ENCODE assay signal across 7 mouse cellular contexts in genomic region chr2:110017087-110017486, GRCm38 (mm10). TPM values are rescaled to one million over a fixed set of nuclear protein-coding genes. Genes with fewer than 3 reads are reported as not detected.
A peak's percentile ranks its signal among the peaks of the same experiment; 100 is the strongest.
DNase-seq lines count a peak whose midpoint lies in the region; ATAC-seq and TF ChIP-seq lines count a peak whose summit lies in the region.

No protein-coding gene starts in this region.

- no peaks in the 10 kb centered on the region for H3K9me3 ChIP-seq in lung, embryonic 14.5 days (ENCODE audit: low read depth, low read length)
- H3K9me3 ChIP-seq in forebrain, embryonic 12.5 days: no peaks in the 10 kb centered on the region
- no peaks in the 10 kb centered on the region for H3K9me3 ChIP-seq in limb, embryonic 11.5 days (ENCODE audit: control insufficient read depth, low read length)

- H3K27ac ChIP-seq in lung, embryonic 14.5 days (ENCODE audit: low read depth): no peak overlapping the region
- no peak overlapping the region for H3K27ac ChIP-seq in forebrain, embryonic 12.5 days
- no peak overlapping the region; the same call in 1 of the 2 replicates for H3K27ac ChIP-seq in limb, embryonic 11.5 days (replicated peaks; ENCODE audit: low read depth, low read length)
- H3K27ac ChIP-seq in olfactory bulb, adult 2 months (ENCODE audit: insufficient read depth, low read depth, low read length): no peak overlapping the region

- peak overlapping the region; percentile 81 for H3K4me3 ChIP-seq in lung, embryonic 14.5 days (ENCODE audit: low read depth, low read length)
- H3K4me3 ChIP-seq in forebrain, embryonic 12.5 days (replicated peaks): peak overlapping the region; percentile 82
- H3K4me3 ChIP-seq in limb, embryonic 11.5 days (ENCODE audit: low read depth, low read length): peak overlapping the region; percentile 77
- H3K4me3 ChIP-seq in olfactory bulb, adult 2 months (ENCODE audit: insufficient read depth, low read depth, low read length): peak overlapping the region; percentile 88

- TF ChIP-seq CTCF in lung, embryonic 14.5 days (IDR thresholded peaks at IDR 0.05; ENCODE audit: low read depth): no peak
- TF ChIP-seq CTCF in olfactory bulb, adult 2 months (IDR thresholded peaks at IDR 0.05; ENCODE audit: insufficient read depth, low read depth, low read length): no peak

- no peak for DNase-seq in lung, embryonic 14.5 days
- no peak for DNase-seq in lung, postnatal 4 days
- DNase-seq in limb, embryonic 11.5 days (ENCODE audit: low spot score): no peak
- no peak for DNase-seq in frontal cortex, postnatal 10 days (ENCODE audit: low spot score in 2 of 2)
- DNase-seq in adrenal gland, adult 8-10 months: no peak

- H3K36me3 ChIP-seq in lung, embryonic 14.5 days (ENCODE audit: insufficient read depth): peaks cover 10% of the 10 kb centered on the region; the same call in 1 of the 2 replicates
- H3K36me3 ChIP-seq in forebrain, embryonic 12.5 days (replicated peaks): peaks cover 8% of the 10 kb centered on the region
- peaks cover 3% of the 10 kb centered on the region; the same call in 1 of the 2 replicates for H3K36me3 ChIP-seq in limb, embryonic 11.5 days (ENCODE audit: control insufficient read depth, insufficient read depth, low read length)

- H3K4me1 ChIP-seq in lung, embryonic 14.5 days (ENCODE audit: insufficient read depth): 0 out of 2 replicates have a peak, but pooled peaks cover 4% of the 10 kb centered on the region
- H3K4me1 ChIP-seq in forebrain, embryonic 12.5 days: peaks cover 25% of the 10 kb centered on the region
- H3K4me1 ChIP-seq in limb, embryonic 11.5 days (ENCODE audit: control insufficient read depth, insufficient read depth, low read length): peaks cover 5% of the 10 kb centered on the region; the same call in 1 of the 2 replicates
- H3K4me1 ChIP-seq in olfactory bulb, adult 2 months (ENCODE audit: control insufficient read depth, insufficient read depth, low read length): no peaks in the 10 kb centered on the region

- no peaks in the 10 kb centered on the region for H3K27me3 ChIP-seq in lung, embryonic 14.5 days (ENCODE audit: insufficient read depth, low read length)
- H3K27me3 ChIP-seq in forebrain, embryonic 12.5 days: no peaks in the 10 kb centered on the region
- no peaks in the 10 kb centered on the region for H3K27me3 ChIP-seq in limb, embryonic 11.5 days (ENCODE audit: control insufficient read depth, insufficient read depth, low read length)

- peak overlapping the region; percentile 87 for H3K4me2 ChIP-seq in lung, embryonic 14.5 days
- peak overlapping the region; percentile 75 for H3K4me2 ChIP-seq in forebrain, embryonic 12.5 days
- H3K4me2 ChIP-seq in limb, embryonic 11.5 days (ENCODE audit: low read depth, severe bottlenecking): peak overlapping the region; percentile 76

- ATAC-seq in lung, embryonic 14.5 days (ENCODE audit: insufficient read depth): no peak; the same call in 1 of the 2 replicates
- ATAC-seq in forebrain, embryonic 12.5 days (ENCODE audit: low FRiP score): peak; percentile 18; the same call in 1 of the 2 replicates
- 0 out of 2 replicates have a peak, but pooled peaks have one; percentile 16 for ATAC-seq in limb, embryonic 11.5 days (ENCODE audit: insufficient number of reproducible peaks, low FRiP score, low TSS enrichment, low read depth)

- 43% methylated on average over 7 of the region's 7 CpGs for WGBS in lung, embryonic 14.5 days
- WGBS in forebrain, embryonic 12.5 days: 51% methylated on average over 7 of the region's 7 CpGs
- WGBS in limb, embryonic 11.5 days: 52% methylated on average over 7 of the region's 7 CpGs
- WGBS in olfactory bulb, adult 2 months: 40% methylated on average over 7 of the region's 7 CpGs

- no peak for TF ChIP-seq POLR2A in olfactory bulb, adult 2 months (IDR thresholded peaks at IDR 0.05; ENCODE audit: insufficient read depth, low read depth, low read length)

- peak overlapping the region; percentile 95 for H3K9ac ChIP-seq in lung, embryonic 14.5 days
- H3K9ac ChIP-seq in forebrain, embryonic 12.5 days: peak overlapping the region; percentile 92
- H3K9ac ChIP-seq in limb, embryonic 11.5 days (ENCODE audit: low read length): no peak overlapping the region; the same call in 1 of the 2 replicates

RNA-seq across cellular contexts. Expression of gene Ccdc34, which starts 0.5 kb away (rescaled TPM):
- polyA plus RNA-seq in lung, embryonic 14.5 days (2014; fragmentation: Nextera tagmentation; extraction: Ambion mirVana): 36.9 and 39.5 TPM in 2 replicates
- 66.8 and 68.5 TPM in 2 replicates for polyA plus RNA-seq in forebrain, embryonic 12.5 days (2016; fragmentation: Nextera tagmentation; extraction: Ambion mirVana)
- 68.2 and 68.8 TPM in 2 replicates for polyA plus RNA-seq in limb, embryonic 11.5 days (2014; fragmentation: Nextera tagmentation; extraction: Ambion mirVana)
- polyA plus RNA-seq in olfactory bulb, adult 2 months (2012; ENCODE audit: insufficient read depth, insufficient read length, low replicate concordance, missing spikeins): not detected in 2 replicates
- 10 to 100 TPM in 2 of 4 experiments, 1 to 10 TPM in 2; 5.1 to 10.5 (median 8.9) TPM for total RNA-seq in adrenal gland, adult 8-10 months (2022)

Comparison
In these comparisons a context has a peak if more than half of its experiments do, and no peak if none do; other contexts are left out.
1. RNA of gene Ccdc34, which starts 0.5 kb away (polyA plus RNA-seq): 68.2 to 68.8 TPM in limb, embryonic 11.5 days, 66.8 to 68.5 TPM in forebrain, embryonic 12.5 days and 36.9 to 39.5 TPM in lung, embryonic 14.5 days; not detected in olfactory bulb, adult 2 months; every median in the first group is over 10 times any median in the second.
2. Peak in every context shown above with its lines, with median percentiles within 50 percentile points of each other: H3K4me2 ChIP-seq and H3K4me3 ChIP-seq.